Mouse (Mus musculus): ENCODE data around the gene Ifrd1. TPM values are rescaled to one million over a fixed set of nuclear protein-coding genes. Genes with fewer than 3 reads are reported as not detected.
"Not testable (repeated sequence)": the region's sequence is repeated elsewhere in the genome, so short reads cannot be mapped to it uniquely, and the experiment has no call there.

The Ifrd1 gene
- total RNA-seq (2021), result 100 to 1,000 TPM; 172 to 203 TPM

DNA sequence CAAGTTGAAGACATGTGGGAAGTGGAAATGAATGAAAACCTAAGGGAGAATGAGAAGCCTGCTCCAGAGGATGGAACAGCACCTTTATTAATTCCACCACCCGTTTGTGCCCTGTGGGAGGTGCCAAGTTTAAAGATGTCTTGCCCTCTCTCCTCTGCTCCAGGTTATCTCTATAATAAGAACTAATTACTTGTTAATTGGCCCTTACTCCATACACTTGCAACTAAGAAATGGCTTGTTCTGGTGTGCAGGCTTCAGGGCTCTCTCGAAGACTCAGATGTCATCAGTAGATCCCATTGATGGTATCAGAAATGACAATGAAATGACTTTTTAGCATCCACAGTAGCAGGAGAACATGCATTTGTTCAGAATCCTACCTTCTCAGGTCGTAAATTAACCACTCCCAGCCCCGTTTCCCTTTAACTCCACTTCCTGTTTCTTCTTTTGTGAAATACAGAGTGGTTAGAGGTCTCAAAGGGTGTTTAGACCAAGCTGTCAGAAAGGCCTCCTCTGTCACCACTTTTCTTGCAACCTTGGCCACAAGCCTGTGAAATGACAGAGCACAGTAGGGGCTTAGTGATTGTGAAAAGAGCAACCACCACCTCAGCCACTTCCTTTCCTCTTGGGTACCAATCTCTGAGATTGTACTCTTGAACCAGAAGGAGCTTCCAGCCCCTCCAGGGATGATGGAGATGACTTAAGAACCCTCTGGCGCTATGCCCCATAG lies at the start of gene Ifrd1:
Gene Ifrd1, minus strand, starts transcription at position 51 of the 727 bp plus-strand sequence.
- no peak for DNase-seq

GRCm38 (mm10) chr12:40286539-40286938 lies 38.2 kb upstream of the Ifrd1 start:
- no peak for DNase-seq

- DNase-seq, result no peak
Observed at GRCm38 (mm10) chr12:40280596-40281325, 32.5 kb upstream of the Ifrd1 start.

DNA sequence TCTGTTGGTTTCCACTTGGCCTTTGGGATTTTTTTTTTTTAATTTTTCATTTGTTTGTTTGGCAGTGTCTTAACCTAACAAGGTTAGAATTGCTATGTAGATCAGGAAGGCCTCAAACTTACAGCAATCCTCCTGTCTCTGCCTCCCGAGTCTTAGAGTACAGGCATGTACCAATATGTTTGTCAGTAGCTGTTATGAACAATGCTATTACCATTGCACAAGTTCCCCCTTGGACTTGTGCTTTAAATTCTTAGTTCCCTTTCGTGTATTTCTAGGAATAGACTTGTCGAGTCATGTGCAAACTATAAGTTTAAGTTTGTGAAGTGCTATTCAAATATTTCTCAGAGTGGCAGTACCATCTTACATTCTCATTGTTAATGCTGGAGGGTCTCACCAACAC lies 29.3 kb upstream of the Ifrd1 start:
- no peak for DNase-seq

DNA sequence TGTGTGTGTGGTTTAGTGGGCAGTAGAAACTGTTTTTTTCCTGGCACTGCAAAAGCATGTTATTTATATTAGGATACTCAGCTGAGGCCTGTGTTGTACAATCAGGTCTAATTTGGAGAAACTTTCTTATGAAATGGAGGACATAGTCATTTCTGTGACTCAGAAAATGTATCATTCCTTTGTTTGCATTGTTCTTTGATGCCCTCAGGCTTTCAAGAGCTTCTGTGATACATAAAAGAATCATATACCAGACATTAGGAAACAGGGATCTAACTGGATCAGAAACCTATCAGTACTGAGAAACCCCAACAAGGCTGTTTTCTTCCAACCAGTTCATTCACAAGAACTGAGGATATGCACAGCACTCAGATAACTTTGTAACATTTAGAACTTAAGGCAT lies 26.6 kb upstream of the Ifrd1 start:
- no peak for DNase-seq

GRCm38 (mm10) chr12:40273339-40273738 lies 25.0 kb upstream of the Ifrd1 start:
- no peak for DNase-seq

DNA sequence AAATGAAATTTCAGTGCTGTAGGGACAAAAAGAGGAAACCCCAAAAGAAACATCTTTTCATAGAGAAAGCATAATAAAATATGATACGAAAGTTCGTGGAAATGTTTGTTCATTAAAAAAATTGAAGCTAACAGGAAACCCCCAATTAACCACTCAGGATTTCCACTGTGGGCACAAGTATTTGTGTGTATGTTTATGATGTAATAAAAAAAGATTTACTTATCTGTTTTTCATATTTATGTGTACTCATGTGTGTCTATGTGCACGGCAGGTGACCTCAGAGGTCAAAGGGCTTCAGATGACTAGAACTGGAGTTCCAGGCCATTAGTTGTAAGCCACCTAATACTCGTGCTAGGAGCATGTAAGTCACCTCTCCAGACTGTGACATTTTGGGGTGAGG lies 24.4 kb upstream of the Ifrd1 start:
- no peak for DNase-seq

GRCm38 (mm10) chr12:40268313-40268712 lies 20.0 kb upstream of the Ifrd1 start:
- DNase-seq, result no peak

DNA sequence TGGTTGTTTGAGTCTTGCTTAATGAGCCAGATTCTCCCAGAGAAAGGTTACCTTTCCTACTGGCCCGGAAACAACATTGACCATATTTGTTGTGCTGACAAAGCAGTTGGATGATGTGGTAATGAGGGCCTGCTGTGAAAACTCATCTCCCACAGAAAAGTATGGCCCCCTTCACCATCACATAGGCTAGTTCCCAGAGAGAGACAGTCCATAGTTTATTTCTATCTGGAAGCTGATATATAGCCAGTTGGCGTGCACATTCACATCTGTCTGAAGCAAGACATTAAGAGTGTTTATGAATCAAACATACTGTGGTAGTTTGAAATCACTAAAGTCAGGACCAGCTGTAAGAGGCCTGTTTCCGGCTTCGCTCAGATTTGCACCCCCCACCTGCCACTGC lies 15.4 kb upstream of the Ifrd1 start:
- no peak for DNase-seq

GRCm38 (mm10) chr12:40263006-40263405 lies 14.7 kb upstream of the Ifrd1 start:
- DNase-seq, result no peak

DNA sequence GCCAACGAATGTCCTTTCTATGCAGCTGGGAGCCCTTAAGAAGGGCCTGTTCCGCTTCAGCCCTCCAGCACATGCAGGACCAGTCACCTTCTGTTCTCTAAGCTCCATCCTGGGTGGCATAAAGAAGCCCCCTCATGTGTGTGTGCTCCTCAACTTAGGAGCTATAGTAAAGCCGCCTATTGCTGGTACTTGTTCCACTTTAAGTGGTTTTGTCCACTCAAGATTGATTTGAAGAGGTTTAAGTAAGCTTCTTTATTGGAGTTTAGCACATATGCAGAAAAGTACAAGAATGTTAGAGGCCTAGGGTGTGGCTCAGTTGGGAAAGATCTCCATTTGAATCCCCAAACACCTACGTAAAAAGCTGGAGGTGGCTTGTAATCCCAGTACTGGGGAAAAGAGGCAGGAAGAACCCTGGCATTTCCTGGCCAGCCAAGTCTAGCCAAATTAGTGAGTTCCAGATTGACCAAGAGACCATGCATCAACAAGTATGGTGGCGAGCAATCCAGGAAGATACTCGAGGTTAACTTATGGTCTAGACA lies 10.2 kb upstream of the Ifrd1 start:
- no peak for DNase-seq

DNA sequence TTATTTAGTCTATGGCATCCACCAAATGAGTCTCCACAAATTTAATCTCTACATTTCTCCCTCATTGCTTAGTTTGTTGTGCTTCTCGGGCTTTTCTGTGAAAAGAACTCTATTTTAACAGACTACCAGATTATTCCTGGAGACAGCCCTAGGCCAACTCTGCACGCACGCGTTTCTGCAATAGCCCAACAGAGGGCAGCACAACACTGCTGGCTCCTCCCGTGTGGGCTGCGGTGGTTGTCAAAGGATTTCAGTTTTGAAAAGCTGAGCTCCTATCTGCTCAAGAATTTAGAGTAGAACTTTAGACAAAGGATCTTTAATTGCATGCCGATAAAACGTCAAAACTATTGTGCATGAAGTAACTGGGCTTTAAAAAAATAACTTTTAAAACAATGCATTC lies 8.9 kb upstream of the Ifrd1 start:
- peak; percentile 91 for DNase-seq

DNA sequence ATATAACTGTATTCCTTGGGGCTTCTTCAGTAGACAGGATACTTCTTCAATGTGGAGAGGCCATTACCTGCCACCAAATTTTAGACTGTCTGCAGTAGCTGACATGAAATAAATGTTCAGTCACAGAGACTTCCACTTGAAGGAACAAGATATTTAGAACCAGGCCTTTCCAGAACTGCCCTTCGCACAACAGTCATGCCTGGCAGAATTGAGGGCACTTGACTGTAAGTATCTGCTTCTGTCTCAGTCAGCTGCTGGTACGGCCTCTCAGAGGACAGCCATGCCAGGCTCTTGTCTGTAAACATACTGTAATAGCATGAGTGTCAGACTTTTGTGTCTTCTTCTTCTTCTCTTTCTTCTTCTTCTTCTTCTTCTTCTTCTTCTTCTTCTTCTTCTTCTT lies 8.2 kb upstream of the Ifrd1 start:
- DNase-seq, result no peak

DNA sequence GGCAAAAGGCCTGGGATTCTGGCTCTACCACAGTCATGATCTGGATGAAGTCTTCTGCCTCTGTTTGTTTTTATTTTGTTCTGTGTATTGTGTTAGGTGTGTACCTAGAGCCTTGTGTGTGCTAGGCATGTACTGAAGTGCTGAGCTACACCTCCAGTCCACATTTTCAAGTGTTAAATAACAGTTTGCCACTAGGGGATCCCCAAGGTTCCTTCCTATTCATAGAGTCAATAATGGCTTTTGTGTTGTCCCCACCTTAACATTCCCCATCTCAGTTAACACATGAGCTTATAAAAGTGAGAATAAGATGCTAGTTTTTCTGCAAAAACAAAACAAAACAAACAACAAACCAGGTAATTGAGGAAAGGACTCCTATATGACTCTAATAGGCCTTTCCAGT lies 7.7 kb upstream of the Ifrd1 start:
- no peak for DNase-seq

- not testable (repeated sequence) for DNase-seq
Observed at GRCm38 (mm10) chr12:40255310-40255709, 7.0 kb upstream of the Ifrd1 start.

DNA sequence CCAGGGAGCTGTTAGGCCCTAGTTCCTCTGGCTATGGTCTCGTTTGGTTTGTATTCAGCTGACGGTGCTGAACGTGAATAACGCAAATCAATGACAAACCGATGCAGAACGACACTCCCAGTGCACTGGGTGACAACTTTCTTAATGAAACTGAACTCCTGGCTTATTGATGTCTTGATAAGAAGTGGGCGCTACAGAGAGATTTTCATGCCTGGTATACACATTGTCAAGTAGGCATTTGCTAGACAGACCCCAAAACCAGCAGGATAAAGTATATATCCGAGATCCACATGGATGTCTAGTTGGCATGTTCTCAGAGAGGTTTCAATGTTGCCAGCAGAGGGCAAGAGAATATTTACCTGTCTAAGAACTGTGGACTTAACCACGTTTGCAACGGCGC lies 6.4 kb upstream of the Ifrd1 start:
- no peak for DNase-seq

DNA sequence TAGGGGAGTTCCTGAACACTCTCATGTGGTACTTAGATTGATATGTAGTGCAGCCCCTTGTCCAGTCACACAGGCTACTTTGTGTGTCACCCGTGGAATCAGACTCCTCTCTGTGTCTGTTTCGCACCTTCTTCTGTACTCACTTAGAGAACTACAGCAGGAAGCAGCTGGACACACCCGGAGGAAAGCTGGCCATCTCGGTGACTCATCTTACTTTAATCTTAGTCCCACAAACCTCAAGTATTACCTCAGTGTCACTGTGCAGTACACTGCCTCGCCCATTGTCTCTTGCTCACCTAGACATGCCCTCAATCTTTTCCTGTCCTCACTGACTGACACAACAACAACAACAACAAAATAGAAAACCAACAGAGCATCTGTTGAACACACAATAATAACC lies 4.9 kb upstream of the Ifrd1 start:
- DNase-seq, result no peak

GRCm38 (mm10) chr12:40250256-40250655 lies 2.0 kb upstream of the Ifrd1 start:
- DNase-seq, result peak; percentile 36

DNA sequence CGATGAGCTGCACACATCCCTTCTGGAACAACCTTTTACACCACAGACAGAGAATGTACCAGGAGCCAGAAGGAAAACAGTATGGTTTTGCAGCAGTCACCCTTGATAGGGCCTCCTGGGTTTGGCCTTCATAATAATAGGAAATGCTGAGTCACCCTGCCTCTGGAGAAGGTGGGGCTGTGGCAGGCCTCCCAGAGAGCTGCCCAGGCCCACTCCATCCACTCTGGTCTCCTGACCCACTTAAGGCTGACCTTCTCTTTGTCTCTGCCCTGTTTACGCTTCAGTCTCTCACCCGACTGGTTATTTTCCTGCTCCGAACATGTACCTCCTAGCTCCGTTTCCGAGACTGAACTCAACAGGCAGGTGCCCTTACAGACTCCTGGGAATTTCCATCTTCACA lies 328 bp downstream of the Ifrd1 start:
- peak; percentile 52 for DNase-seq

GRCm38 (mm10) chr12:40247384-40247783 lies 920 bp downstream of the Ifrd1 start:
- DNase-seq, result no peak

- no peak for DNase-seq
Observed at GRCm38 (mm10) chr12:40245434-40245970, 2.8 kb downstream of the Ifrd1 start.

- DNase-seq, result no peak
Observed at GRCm38 (mm10) chr12:40244926-40245325, 3.4 kb downstream of the Ifrd1 start.

DNA sequence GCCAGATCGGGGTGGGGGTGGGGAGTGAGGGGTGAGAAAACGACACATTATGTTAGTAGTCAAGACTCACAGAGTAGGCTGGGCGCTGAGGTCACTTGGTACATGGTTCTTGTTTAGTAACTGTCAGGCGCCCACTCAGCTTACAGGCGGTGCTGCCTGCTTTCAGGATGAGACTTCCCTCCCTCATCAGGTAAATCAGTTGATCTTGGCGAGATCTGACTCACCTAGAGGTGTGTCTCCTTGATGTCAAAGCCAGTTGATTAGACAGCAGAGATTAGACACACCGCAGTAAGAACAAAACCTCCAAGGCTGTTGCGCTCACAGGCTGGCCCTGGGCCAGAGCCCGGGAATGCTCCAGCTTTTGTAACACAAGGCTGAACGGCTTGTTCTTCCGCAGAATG lies 4.5 kb downstream of the Ifrd1 start:
- peak; percentile 62 for DNase-seq

DNA sequence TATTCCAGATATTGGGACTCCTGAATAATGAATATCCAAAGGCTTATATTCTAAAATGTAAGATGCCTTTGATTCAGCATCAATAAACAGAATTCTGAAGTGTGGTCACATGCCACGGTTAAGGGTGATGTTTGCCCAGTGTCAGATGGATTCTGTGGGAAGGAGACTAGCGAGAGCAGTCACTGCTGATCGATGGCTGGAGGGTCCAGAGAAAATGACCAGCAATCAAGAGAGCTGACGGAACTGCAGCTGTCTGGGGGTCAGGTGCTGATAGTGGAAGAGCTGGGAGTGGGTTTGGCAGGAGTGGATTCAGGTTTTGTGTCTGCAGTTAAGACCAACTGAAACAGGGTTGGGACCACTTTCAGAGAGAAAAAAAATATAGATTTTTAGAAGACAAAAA lies 5.1 kb downstream of the Ifrd1 start:
- no peak for DNase-seq

Measured in heart, postnatal 4 days (tissue).